Mouse (Mus musculus) stomach, embryonic 16.5 days (tissue): ENCODE data around the gene Kcna6. TPM values are rescaled to one million over a fixed set of nuclear protein-coding genes. Genes with fewer than 3 reads are reported as not detected.

Experiments
- ATAC-seq: fragments of 200-750 bp; cut with Nextera tagmentation; 2 replicates; pipeline ENCODE4 v1.8.0; 2017; ENCODE audit warnings: moderate number of reproducible peaks, moderate TSS enrichment; ENCODE audit not compliant: insufficient read depth, low FRiP score
- H3K27ac ChIP-seq: fragments of 300-500 bp; sonication (generic); 2 replicates; pipeline ENCODE4 v1.5.1; 2014; ENCODE audit warnings: low read length
- H3K27me3 ChIP-seq: fragments of 300-500 bp; sonication (generic); 2 replicates; pipeline ENCODE4 v1.6.1; 2014; ENCODE audit warnings: low read length, control low read depth, mixed read lengths; ENCODE audit not compliant: control insufficient read depth, insufficient read depth
- H3K36me3 ChIP-seq: fragments of 300-500 bp; sonication (generic); 2 replicates; pipeline ENCODE4 v1.6.1; 2014; ENCODE audit warnings: low read length; ENCODE audit not compliant: control insufficient read depth, insufficient read depth
- H3K4me1 ChIP-seq: fragments of 300-500 bp; sonication (generic); 2 replicates; pipeline ENCODE4 v1.6.1; 2014; ENCODE audit warnings: low read length, control low read depth, mixed read lengths; ENCODE audit not compliant: control insufficient read depth, insufficient read depth
- H3K4me2 ChIP-seq: fragments of 300-500 bp; sonication (generic); 2 replicates; pipeline ENCODE4 v1.6.1; 2014; ENCODE audit warnings: low read depth, low read length, mixed read lengths
- H3K4me3 ChIP-seq: fragments of 300-500 bp; sonication (generic); replicated peaks from 2 replicates; pipeline ENCODE4 v1.5.1; 2014; ENCODE audit warnings: mild to moderate bottlenecking, low read length
- H3K9ac ChIP-seq: fragments of 300-500 bp; sonication (generic); 2 replicates; pipeline ENCODE4 v1.6.1; 2014; ENCODE audit warnings: low read length
- H3K9me3 ChIP-seq: fragments of 300-500 bp; sonication (generic); replicated peaks from 2 replicates; pipeline ENCODE4 v1.6.1; 2016; ENCODE audit warnings: low read length, control low read depth; ENCODE audit not compliant: control insufficient read depth
- WGBS: fragments of 180-500 bp; shearing (Covaris S2); extraction: QIAGEN DNeasy Blood & Tissue Kit; methylation state at CpG from one replicate; pipeline ENCODE4 v1.1.7; 2014; 5-methylcytosine and 5-hydroxymethylcytosine counted together
- polyA plus RNA-seq: library from polyadenylated mRNA; unstranded; fragments of >200 nt; fragmentation: Nextera tagmentation; extraction: Ambion mirVana; gene quantifications from 2 replicates; pipeline ENCODE4 v1.2.1, GENCODE M21; 2015

The Kcna6 gene
- polyA plus RNA-seq, 1 experiment from 2014 or later: 3.5 TPM

DNA sequence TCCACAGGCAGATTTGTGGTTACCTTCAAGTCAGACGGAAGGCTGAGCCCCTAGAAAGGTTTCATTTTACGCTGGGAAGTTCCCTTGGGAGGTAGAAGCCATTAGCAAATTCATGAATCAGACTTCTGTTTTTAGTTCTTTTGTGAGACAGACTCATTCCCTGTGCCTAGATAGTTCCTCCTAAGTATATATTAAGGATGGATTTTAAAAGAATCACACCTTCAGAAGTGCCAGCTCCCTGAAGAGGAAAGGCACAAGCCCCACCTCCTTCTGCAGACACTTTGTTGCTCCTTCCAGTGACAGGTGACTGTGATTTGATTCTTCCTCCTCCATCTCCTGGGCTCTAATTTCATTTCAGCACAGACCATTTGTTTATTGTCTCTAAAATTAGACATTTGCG lies 2.1 kb upstream of the Kcna6 start:
- ATAC-seq: no peak
- Histone ChIP-seq H3K9ac (no peak overlapping the region), H3K4me3 (no peak overlapping the region), H3K9me3 (no peaks in the 10 kb centered on the region), H3K4me1 (peaks cover 5% of the 10 kb centered on the region; the same call in 1 of the 2 replicates), H3K4me2 (no peak overlapping the region), H3K27ac (no peak overlapping the region), H3K36me3 (no peaks in the 10 kb centered on the region), H3K27me3 (peaks cover 21% of the 10 kb centered on the region)
- 60% methylated on average over 3 of the region's 3 CpGs for WGBS

DNA sequence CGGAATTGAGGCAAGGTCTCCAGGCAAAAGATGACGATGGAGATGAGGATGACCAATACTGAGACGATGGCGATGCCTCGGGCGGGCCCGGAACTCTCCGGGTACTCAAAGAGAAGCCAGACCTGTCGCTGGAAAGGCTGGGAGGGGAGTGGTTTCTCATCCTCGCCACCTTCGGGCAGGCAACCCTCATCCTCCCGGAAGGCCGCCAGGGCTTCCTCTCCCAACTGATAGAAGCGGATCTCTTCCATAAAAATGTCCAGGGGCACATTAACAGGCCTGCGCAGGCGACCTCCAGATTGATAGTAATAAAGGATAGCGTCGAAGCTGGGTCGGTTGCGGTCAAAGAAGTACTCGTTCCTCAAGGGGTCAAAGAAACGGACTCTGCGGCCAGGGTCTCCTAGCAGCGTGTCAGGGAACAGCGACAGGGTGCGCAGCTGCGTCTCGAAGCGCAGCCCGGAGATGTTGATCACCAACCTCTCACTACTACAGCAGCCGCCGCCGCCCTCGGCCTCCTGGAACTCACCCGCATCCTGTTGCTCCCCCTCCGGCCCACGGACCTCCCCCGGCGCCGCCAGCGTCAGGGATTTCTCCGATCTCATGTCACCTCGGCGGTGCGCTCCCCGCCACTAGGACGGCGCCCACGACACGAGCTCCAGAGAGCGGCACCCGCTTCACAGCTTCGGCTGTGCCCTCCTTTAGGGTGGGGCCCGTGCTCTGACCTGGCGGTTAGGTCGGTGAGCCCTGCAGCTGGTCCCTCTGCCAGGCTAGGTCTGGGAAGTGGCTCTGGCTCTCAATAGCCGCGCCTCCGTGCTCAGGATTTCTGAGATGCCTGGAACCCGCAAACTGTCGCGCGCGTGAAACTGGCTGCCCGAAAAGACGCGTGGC lies 906 bp downstream of the Kcna6 start:
- Histone ChIP-seq H3K27ac (no peak overlapping the region), H3K9ac (peak overlapping the region; percentile 68), H3K9me3 (no peaks in the 10 kb centered on the region), H3K4me3 (peak overlapping the region; percentile 55), H3K4me2 (peak overlapping the region; percentile 86), H3K27me3 (peaks cover 21% of the 10 kb centered on the region), H3K4me1 (peaks cover 5% of the 10 kb centered on the region; the same call in 1 of the 2 replicates), H3K36me3 (no peaks in the 10 kb centered on the region)
- peak; percentile 56; the same call in 1 of the 2 replicates for ATAC-seq
- WGBS: 1% methylated on average over 67 of the region's 67 CpGs

DNA sequence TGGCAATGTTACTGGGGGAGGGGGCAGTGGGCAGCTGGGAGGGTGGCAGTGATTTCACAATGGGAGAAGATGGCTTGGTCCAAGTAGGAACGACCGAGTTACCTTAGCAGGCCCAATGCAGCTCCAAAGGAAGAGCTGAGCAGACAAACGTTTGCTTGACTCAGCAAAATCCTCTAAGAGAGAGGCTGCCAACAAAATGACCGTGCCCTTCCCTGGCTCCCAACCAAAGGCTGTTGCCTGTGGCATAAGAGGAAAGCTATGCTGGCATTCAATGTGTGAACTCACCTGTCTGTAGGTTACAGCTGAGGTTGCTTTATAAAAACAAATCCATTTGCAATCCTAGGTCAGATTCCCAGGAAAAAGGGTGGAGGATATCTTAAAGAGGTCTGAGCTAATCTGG lies 3.5 kb downstream of the Kcna6 start:
- no peak overlapping the region for H3K4me3 ChIP-seq
- no peak overlapping the region for H3K4me2 ChIP-seq
- no peaks in the 10 kb centered on the region for H3K36me3 ChIP-seq
- WGBS: 72% methylated on average over 4 of the region's 4 CpGs
- no peak for ATAC-seq
- H3K4me1 ChIP-seq: peaks cover 8% of the 10 kb centered on the region
- H3K9ac ChIP-seq: no peak overlapping the region
- no peak overlapping the region for H3K27ac ChIP-seq
- H3K9me3 ChIP-seq: no peaks in the 10 kb centered on the region
- H3K27me3 ChIP-seq: peaks cover 20% of the 10 kb centered on the region

DNA sequence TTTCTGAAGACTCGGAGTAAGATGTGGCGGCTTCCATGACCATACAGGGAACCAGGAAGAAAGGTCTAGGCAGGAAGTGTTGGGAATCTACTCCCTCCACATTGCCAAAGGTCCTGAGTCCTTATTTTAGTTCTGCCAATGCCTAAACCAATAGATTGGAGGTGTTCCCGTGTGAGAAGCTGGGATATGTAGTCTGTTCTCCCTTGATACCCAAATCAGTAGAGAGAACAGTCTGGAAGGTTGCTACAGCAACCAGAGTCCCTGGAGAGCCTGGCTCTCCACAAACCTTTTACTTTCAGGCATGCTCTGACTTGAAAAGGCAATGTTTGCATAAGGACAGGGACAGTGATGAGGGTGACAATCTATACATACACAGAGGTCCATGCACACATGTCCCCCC lies 4.7 kb downstream of the Kcna6 start:
- H3K4me2 ChIP-seq: no peak overlapping the region

DNA sequence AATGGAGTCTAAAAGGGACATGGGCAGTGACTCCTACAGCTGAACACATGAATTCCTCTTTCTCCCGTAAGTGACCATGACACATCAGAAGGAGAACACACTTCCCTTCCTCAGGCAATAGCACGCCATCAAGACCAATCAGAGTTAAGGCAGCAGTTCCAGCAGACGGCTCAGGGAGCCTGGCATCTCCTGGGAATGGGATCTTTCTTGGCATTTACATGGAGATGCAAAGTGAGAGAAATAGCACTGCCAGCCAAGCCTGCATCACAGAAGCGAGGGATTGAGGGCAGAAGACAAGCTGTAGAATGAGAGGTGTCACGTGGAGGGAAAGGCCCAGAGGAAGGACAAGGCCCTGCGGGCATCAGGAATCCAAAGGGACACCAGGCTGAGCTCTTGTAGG lies 7.8 kb downstream of the Kcna6 start:
- H3K4me1 ChIP-seq: peaks cover 3% of the 10 kb centered on the region; the same call in 1 of the 2 replicates

More for the DNA sequence above, 4.7 kb downstream of the Kcna6 start:
- no peak overlapping the region for H3K4me3 ChIP-seq
- H3K9ac ChIP-seq: no peak overlapping the region
- H3K9me3 ChIP-seq: no peaks in the 10 kb centered on the region
- no peak for ATAC-seq
- no peak overlapping the region for H3K27ac ChIP-seq
- WGBS: 73% methylated on average over 3 of the region's 3 CpGs
- H3K4me1 ChIP-seq: peaks cover 8% of the 10 kb centered on the region
- H3K27me3 ChIP-seq: peaks cover 19% of the 10 kb centered on the region
- H3K36me3 ChIP-seq: no peaks in the 10 kb centered on the region

DNA sequence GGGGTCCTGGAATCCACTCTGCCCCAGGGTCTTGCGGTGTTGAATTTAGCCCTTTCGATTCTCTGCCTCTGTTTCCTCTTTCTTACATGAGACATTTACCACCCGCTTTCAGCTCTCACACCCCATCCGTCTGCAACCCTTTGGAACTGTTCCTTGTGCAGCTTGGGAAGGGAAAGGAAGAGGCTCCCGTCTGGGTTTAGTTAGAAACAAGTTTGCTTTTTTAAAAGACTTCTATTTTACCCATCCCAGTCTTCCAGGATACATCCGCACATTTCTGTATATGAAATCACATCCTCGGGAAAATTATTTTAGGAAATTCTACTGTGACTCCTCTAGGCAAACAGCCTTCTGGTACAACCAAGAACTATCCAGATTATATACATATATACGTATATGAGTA lies 11.7 kb downstream of the Kcna6 start:
- Histone ChIP-seq H3K36me3 (no peaks in the 10 kb centered on the region), H3K9me3 (no peaks in the 10 kb centered on the region), H3K4me3 (no peak overlapping the region), H3K27me3 (no peaks in the 10 kb centered on the region), H3K9ac (no peak overlapping the region), H3K27ac (no peak overlapping the region), H3K4me1 (no peaks in the 10 kb centered on the region), H3K4me2 (no peak overlapping the region)
- no peak for ATAC-seq
- 88% methylated on average over 8 of the region's 8 CpGs for WGBS

More for the DNA sequence above, 7.8 kb downstream of the Kcna6 start:
- WGBS: 81% methylated on average over 6 of the region's 6 CpGs
- H3K36me3 ChIP-seq: no peaks in the 10 kb centered on the region
- H3K27ac ChIP-seq: no peak overlapping the region
- H3K4me3 ChIP-seq: no peak overlapping the region
- ATAC-seq: no peak
- no peaks in the 10 kb centered on the region; the same call in 1 of the 2 replicates for H3K27me3 ChIP-seq
- no peaks in the 10 kb centered on the region for H3K9me3 ChIP-seq
- H3K4me2 ChIP-seq: no peak overlapping the region
- no peak overlapping the region for H3K9ac ChIP-seq

DNA sequence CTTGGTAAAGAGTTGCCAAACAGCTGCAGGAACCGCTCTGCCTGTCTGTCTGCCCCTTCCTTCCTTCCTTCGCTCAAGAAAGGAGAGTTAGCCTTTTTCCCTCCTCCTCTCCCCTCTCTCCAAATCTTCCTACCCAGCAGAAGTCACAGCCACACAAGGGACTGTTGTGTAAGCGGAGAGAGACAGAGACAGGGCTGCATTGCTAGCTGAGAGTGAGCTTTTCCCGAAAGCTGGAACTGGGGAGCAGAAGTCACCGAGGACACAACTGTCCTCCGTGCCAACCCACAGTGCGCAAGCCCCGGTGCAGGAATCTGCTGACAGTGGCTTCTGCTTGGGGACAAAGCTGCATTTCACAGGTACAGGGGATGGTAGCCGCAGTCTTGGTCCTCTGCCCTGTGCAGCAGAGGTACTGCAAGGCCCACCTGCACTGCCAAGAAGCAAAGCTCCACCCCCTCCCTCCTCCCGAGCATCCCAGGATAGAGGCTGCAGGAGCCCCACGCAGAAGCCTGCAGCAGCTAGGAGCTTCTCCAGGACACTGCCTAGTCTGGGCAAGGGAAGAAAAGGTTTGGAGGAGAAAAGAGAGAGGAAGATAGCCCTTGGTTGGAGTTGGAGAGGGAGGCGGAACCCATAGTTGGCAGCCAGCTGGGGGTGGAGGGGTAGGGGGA lies 21.9 kb downstream of the Kcna6 start:
- H3K36me3 ChIP-seq: no peaks in the 10 kb centered on the region
- no peak overlapping the region for H3K27ac ChIP-seq
- H3K27me3 ChIP-seq: no peaks in the 10 kb centered on the region
- no peak overlapping the region for H3K4me3 ChIP-seq
- no peak overlapping the region for H3K4me2 ChIP-seq
- no peak for ATAC-seq
- no peak overlapping the region for H3K9ac ChIP-seq
- no peaks in the 10 kb centered on the region for H3K4me1 ChIP-seq
- H3K9me3 ChIP-seq: no peaks in the 10 kb centered on the region
- 62% methylated on average over 12 of the region's 12 CpGs for WGBS

DNA sequence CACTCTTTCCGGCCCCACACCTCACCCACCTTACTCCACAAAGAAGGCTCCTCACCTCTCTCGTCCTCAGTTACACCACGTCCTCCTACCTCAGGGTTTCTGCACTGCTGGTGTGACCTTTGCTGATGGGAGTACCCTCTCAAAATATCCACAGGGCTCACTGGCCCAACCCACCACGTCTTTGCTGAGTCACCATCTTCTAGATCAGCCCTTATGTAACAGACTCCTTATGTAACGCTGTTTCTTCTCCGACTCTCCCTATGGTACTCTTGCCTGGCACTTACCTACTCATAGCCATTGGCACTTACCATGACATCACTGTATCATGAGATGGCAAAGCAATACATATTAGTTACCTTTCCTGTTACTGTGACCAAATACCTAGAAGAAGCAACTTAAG lies 27.9 kb downstream of the Kcna6 start:
- no peaks in the 10 kb centered on the region for H3K4me1 ChIP-seq
- no peaks in the 10 kb centered on the region for H3K9me3 ChIP-seq
- no peak overlapping the region for H3K4me2 ChIP-seq
- H3K36me3 ChIP-seq: no peaks in the 10 kb centered on the region
- ATAC-seq: no peak
- 79% methylated on average over 6 of the region's 6 CpGs for WGBS
- no peak overlapping the region for H3K4me3 ChIP-seq
- H3K9ac ChIP-seq: no peak overlapping the region
- H3K27me3 ChIP-seq: no peaks in the 10 kb centered on the region
- no peak overlapping the region for H3K27ac ChIP-seq

DNA sequence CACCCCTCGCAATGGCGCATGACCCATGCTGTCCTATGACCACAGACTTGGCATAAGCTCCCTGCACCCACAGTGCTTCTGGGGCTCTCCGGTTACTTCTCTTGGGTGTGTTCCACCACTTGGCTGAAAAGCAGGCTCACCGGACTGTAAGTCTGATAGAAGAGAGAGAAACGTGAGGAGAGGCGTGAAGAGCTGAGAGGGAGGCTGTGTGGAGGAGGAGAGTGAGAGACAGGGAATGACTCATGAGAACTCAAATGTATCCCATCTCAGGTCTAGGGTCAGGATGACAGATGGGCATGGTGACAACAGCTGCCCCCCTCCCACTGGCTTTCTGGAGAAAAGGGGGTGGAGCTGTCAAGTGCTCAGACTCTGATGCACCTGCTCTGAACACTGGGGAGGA lies 34.5 kb downstream of the Kcna6 start:
- H3K36me3 ChIP-seq: no peaks in the 10 kb centered on the region
- H3K27ac ChIP-seq: no peak overlapping the region
- peaks cover 3% of the 10 kb centered on the region; the same call in 1 of the 2 replicates for H3K4me1 ChIP-seq
- H3K9me3 ChIP-seq: no peaks in the 10 kb centered on the region
- no peak overlapping the region for H3K4me2 ChIP-seq
- H3K9ac ChIP-seq: no peak overlapping the region
- ATAC-seq: no peak
- WGBS: 56% methylated on average over 6 of the region's 6 CpGs
- no peak overlapping the region for H3K4me3 ChIP-seq
- peaks cover 8% of the 10 kb centered on the region for H3K27me3 ChIP-seq
